Mouse (Mus musculus) adipocyte (in vitro differentiated cells): ENCODE data around the gene Gm13276.
A peak's percentile ranks its signal among the peaks of the same experiment; 100 is the strongest.
"Not testable (repeated sequence)": the region's sequence is repeated elsewhere in the genome, so short reads cannot be mapped to it uniquely, and the experiment has no call there.

Source experiments
- DNase-seq: peaks from one replicate; pipeline ENCODE4 v3.0.0-alpha.2; 2016; ENCODE audit warnings: low spot score

The Gm13276 gene

GRCm38 (mm10) chr4:88782335-88782734 lies 3.2 kb upstream of the Gm13276 start:
- not testable (repeated sequence) for DNase-seq

GRCm38 (mm10) chr4:88788402-88788801 lies 2.9 kb downstream of the Gm13276 start, which contains the start of gene Gm13277:
Gene Gm13277 (plus strand): TSS chr4:88788632.
- not testable (repeated sequence) for DNase-seq

GRCm38 (mm10) chr4:88791250-88791649 lies 5.7 kb downstream of the Gm13276 start, which contains the start of gene Gm13278:
Gene Gm13278 (plus strand): TSS chr4:88791550.
- not testable (repeated sequence) for DNase-seq

GRCm38 (mm10) chr4:88793936-88794675 lies 8.6 kb downstream of the Gm13276 start, which contains the start of gene Gm13275:
Gene Gm13275 (plus strand): TSS chr4:88794487.
- DNase-seq: not testable (repeated sequence)

GRCm38 (mm10) chr4:88797097-88797496 lies 11.6 kb downstream of the Gm13276 start, which contains the start of gene Gm13279:
Gene Gm13279 (plus strand): TSS chr4:88797397.
- DNase-seq: not testable (repeated sequence)

- DNase-seq: not testable (repeated sequence)
Measured at GRCm38 (mm10) chr4:88799365-88799764, 13.9 kb downstream of the Gm13276 start, which contains the start of gene Gm13285. Gene Gm13285 (plus strand): TSS chr4:88799665.

GRCm38 (mm10) chr4:88802954-88803353 lies 17.4 kb downstream of the Gm13276 start, which contains the start of gene Gm13287:
Gene Gm13287 (plus strand): TSS chr4:88803254.
- not testable (repeated sequence) for DNase-seq

- not testable (repeated sequence) for DNase-seq
Measured at GRCm38 (mm10) chr4:88805231-88805630, 19.7 kb downstream of the Gm13276 start, which contains the start of gene Gm13288. Gene Gm13288 (plus strand): TSS chr4:88805531.

GRCm38 (mm10) chr4:88805761-88806160 lies 20.3 kb downstream of the Gm13276 start:
- not testable (repeated sequence) for DNase-seq

GRCm38 (mm10) chr4:88815928-88816327 lies 30.4 kb downstream of the Gm13276 start, which contains the start of gene Ifna7:
Gene Ifna7 (plus strand): TSS chr4:88816228.
- DNase-seq: no peak

- DNase-seq: no peak
Measured at GRCm38 (mm10) chr4:88819659-88820058, 34.1 kb downstream of the Gm13276 start, which contains the start of gene Ifna11. Gene Ifna11 (plus strand): TSS chr4:88819959.

GRCm38 (mm10) chr4:88822995-88823394 lies 37.5 kb downstream of the Gm13276 start:
- peak; percentile 27 for DNase-seq

- not testable (repeated sequence) for DNase-seq
Measured at GRCm38 (mm10) chr4:88827116-88827515, 41.6 kb downstream of the Gm13276 start, which contains the start of gene Ifna6. Gene Ifna6 (plus strand): TSS chr4:88827416.

GRCm38 (mm10) chr4:88830523-88830922 lies 45.0 kb downstream of the Gm13276 start:
- DNase-seq: peak; percentile 39

- not testable (repeated sequence) for DNase-seq
Measured at GRCm38 (mm10) chr4:88835225-88835624, 49.7 kb downstream of the Gm13276 start, which contains the start of gene Ifna5. Gene Ifna5 (plus strand): TSS chr4:88835525.
